Mouse (Mus musculus): ENCODE measurements around the gene Rtbdn.
A peak's percentile ranks its signal among the peaks of the same experiment; 100 is the strongest.

Gene Rtbdn

DNA sequence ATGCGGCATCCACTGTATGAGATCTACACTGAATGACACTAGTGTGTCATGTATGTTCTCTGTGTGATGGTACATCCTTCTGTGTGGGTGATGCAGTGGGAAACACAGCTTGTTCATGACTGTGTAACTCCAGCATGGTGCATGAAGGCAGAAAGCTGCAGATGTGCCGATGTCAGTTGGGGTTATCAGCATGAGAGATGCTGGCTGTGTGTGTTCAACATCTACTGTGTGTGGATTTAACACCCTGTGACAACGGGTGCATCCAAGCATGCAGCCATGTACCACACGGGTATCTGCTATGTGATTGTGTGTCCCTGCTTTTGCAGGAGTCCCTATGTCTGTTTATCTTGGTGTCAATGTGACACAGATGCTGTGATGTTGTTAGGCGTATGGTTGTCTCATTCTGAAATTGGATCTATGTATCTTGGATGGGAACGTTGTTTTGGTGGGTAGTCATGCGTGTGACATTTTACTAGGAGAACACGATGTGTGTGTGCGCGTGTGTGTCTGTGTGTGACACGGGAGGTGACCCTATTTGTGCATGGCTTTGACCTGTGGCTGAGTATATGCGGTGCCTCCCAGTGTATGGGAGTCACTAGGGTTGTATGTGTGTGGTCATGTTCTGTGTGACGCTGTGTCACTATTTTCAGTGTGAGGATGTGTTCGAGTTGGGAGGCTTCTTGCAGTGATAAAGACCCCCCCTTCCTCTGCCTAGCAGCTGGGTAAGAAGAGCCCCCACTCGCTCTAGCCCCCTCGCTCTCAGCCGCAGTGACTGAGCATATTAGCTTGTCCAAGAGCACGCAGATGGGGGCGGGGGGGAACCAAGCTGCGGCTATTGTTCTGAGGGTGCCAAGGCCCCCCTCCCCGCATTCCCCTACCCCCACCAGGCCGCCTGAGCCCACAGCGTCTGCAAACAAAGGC, 10.5 kb upstream of the Rtbdn start:
- DNase-seq (ENCODE audit: low read depth, low spot score), result no peak
- H3K36me3 ChIP-seq (ENCODE audit: control insufficient read depth, insufficient read depth, low read length, poor library complexity, severe bottlenecking), result no peaks in the 10 kb centered on the region
- H3K27me3 ChIP-seq (ENCODE audit: control insufficient read depth, insufficient read depth, low read length, poor library complexity, severe bottlenecking), result peaks cover 1% of the 10 kb centered on the region

DNA sequence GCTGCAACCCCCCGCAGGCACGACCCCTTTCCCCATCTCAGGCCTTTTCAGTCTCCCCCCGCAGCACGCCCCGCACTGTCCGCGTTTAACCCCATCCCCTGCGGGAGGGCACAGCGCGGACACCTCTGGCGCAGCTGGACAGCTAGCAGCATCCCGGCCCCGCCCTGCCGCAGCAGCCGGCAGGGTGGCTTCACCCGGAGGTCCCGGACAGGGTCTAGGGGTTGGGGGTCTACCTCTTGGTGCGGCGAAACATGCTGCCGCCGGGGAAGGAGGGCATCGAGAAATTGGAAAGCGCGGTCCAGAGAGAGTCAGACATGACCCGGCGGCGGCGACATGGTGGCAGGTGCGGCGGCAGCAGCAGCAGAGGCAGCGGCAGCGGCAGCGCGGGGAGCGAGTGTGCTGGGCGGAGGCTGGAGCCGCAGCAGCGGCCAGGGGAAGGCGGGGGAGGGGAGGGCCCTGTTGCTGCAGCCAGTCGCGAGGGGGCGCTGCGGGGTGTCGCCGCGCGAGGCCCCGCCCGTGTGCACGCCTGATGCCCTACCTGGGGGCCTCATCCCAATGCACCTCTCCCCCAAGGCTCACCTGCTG, 9.7 kb upstream of the Rtbdn start, which contains the start of gene Mast1:
Gene Mast1, minus strand, starts transcription at position 398 of the 585 bp plus-strand sequence.
- DNase-seq (ENCODE audit: low read depth, low spot score), result peak; percentile 81
- Histone ChIP-seq H3K27me3 (ENCODE audit: control insufficient read depth, insufficient read depth, low read length, poor library complexity, severe bottlenecking) (peaks cover 1% of the 10 kb centered on the region), H3K36me3 (ENCODE audit: control insufficient read depth, insufficient read depth, low read length, poor library complexity, severe bottlenecking) (no peaks in the 10 kb centered on the region)

DNA sequence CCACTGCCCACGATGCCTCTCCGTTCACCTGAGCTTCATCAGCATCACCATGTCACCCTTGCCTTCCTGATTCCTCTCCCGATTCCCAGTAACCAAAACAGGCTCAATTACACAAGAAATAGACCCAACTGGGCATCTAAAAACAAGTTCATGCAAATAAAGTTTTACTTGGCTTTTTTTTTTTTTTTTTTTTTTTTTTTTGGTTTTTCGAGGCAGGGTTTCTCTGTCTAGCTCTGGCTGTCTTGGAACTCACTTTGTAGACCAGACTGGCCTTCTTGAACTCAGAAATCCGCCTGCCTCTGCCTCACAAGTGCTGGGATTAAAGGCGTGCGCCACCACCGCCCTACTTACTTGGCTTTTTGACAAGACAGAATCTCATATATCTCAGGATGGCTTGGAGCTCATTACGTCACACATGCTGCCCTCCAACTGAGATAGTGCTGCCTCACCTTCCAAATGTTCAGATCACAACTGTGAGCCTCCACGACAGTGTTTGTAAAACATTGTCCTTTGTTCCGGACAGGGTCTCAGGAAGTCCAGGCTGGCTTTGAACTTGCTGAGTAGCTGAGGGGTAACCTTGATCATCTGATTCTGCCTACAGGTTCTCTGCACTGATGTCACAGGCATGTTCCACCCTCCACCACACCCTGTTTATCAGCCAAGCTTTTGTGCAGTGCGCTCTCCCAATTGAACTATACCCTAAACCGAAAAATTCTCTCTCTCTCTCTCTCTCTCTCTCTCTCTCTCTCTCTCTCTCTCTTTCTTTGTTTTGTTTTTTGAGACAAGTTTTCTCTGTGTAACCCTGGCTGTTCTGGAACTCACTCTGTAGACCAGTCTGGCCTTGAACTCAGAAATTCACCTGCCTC, 8.9 kb upstream of the Rtbdn start:
- no peaks in the 10 kb centered on the region for H3K36me3 ChIP-seq (ENCODE audit: control insufficient read depth, insufficient read depth, low read length, poor library complexity, severe bottlenecking)
- DNase-seq (ENCODE audit: low read depth, low spot score), result no peak
- peaks cover 1% of the 10 kb centered on the region for H3K27me3 ChIP-seq (ENCODE audit: control insufficient read depth, insufficient read depth, low read length, poor library complexity, severe bottlenecking)

DNA sequence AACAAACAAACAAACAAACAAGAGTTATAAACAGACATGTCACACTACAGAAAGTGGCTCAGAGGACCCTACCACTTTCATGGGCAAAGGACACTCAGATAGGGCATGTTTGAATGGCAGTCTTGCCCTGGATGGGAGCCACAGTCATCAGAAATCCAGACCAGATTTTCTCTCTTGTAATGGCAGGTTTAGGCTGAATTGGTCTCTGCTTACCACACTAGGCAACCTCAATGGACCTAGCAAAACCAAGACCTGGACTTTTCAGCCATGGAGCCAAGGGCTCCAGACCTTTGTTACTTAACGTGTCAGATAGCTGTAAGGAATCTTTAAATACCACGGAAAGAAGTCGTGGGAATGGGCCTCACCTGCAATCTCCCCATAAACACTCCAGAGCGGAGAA, 3.1 kb upstream of the Rtbdn start:
- no peak for DNase-seq (ENCODE audit: low read depth, low spot score)
- H3K27me3 ChIP-seq (ENCODE audit: control insufficient read depth, insufficient read depth, low read length, poor library complexity, severe bottlenecking), result no peaks in the 10 kb centered on the region

DNA sequence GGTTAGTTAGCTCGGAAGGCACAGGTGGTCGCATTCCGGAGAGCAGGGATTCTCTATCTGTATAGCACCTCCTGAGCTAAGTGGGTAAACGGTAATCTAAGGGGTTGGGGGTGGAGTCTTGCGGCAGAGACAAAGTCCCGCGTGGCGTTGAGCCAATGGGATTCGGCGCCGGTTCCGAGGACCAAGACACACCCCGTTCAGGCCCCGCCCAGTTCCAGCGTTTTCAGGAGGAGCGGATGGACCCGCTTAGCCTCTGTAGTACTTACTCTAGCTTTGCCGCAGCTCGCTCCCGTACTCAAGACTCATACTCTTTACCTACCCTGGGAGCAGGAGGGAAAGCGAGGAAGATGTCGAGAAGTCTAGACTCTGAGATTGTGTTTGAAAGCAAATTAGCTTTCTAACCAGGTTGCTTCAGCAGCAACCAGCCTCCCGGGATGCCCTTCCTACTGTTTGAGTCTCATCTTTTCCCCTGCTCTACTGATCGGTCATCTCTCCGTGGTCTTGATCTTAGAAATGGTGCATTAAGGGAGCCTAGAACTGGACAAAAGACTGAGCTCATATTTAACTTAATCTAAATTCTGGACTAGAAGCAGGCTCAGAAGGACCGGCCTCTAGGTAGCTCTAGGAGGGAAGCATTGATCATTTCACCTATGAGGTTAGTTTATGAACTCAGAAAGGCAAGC, 2.2 kb upstream of the Rtbdn start:
- peak; percentile 50 for DNase-seq (ENCODE audit: low read depth, low spot score)
- H3K36me3 ChIP-seq (ENCODE audit: control insufficient read depth, insufficient read depth, low read length, poor library complexity, severe bottlenecking), result no peaks in the 10 kb centered on the region
- H3K27me3 ChIP-seq (ENCODE audit: control insufficient read depth, insufficient read depth, low read length, poor library complexity, severe bottlenecking), result no peaks in the 10 kb centered on the region

More for the DNA sequence above, 3.1 kb upstream of the Rtbdn start:
- H3K36me3 ChIP-seq (ENCODE audit: control insufficient read depth, insufficient read depth, low read length, poor library complexity, severe bottlenecking), result no peaks in the 10 kb centered on the region

DNA sequence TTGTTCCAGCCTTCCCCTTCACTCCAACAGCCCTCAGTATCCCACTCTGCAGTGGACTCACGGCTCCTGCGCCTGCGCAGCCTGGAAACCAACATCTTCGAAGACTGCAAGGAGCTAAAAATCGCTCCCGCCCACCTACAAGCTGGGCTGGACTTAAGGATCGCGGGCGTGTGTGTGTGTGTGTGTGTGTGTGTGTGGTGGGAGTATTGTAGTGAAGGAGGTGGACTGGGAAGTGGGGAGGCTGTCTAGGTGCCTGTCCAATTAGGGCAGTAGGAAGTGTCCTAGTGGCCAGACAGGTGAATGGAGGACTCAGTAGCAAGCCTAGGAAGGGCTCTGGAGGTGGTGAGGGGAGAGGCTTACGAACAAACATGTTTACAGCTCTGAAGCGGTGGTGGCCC, 1.6 kb upstream of the Rtbdn start:
- H3K36me3 ChIP-seq (ENCODE audit: control insufficient read depth, insufficient read depth, low read length, poor library complexity, severe bottlenecking), result no peaks in the 10 kb centered on the region
- DNase-seq (ENCODE audit: low read depth, low spot score), result no peak

DNA sequence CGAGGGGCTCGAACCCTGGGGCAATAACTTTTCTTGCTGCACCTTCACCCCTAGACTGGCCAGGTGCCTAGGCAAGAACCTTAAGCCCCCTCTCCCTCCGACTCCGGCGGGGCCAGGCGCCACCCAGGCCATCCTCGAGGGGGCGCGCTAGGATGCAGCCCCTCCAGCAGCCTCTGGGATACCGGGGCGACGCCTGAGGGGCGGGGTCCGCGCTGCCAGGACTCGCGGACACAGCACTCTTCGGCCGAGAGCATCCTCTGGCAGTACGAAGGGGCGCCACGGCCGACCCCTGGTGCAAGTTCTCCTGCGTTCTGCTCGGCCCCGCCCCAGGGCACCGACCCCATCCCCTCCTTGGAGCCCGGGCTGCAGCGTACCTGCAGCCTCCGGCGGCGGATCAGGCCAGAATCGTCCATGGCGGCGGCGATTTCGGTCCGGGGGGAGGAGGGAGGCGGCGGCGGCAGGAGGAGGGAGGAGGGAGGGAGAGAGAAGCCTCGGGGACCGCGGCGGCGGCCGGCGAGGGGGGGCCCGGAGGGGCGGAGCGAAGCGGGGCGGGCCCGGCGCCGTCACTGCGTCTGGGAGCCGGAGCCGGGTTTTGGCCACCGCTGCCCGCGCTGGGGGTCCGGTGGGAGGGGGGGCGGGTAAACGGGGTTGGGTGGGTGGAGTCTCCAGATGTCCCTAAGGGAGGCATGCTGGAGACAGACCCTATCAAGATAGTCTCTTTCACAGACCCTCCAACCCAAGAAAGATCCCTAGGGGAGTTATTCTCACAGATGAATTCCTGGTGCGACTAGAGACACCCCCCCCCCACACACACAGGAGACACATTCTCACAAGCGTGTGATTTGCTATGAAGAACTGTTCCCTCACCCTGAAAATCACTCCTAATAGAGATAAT, 911 bp upstream of the Rtbdn start:
- no peaks in the 10 kb centered on the region for H3K36me3 ChIP-seq (ENCODE audit: control insufficient read depth, insufficient read depth, low read length, poor library complexity, severe bottlenecking)
- H3K27me3 ChIP-seq (ENCODE audit: control insufficient read depth, insufficient read depth, low read length, poor library complexity, severe bottlenecking), result no peaks in the 10 kb centered on the region
- DNase-seq (ENCODE audit: low read depth, low spot score), result no peak

More for the DNA sequence above, 1.6 kb upstream of the Rtbdn start:
- H3K27me3 ChIP-seq (ENCODE audit: control insufficient read depth, insufficient read depth, low read length, poor library complexity, severe bottlenecking), result no peaks in the 10 kb centered on the region

DNA sequence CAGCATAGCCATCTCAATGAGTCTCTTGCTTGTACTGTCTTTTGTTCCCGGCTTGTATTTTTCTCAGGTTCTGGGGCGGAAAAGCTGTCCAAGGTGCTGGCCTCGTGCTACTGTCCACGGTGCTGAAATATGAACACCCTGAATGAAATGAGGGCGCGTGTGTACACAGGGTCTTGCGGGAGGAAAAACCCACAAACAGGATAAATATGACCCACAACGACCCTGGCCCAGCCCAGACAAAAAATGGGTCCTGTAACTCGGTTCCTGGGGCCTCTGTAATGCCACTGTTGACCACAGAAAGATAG, 402 bp downstream of the Rtbdn start:
- Histone ChIP-seq H3K27me3 (ENCODE audit: control insufficient read depth, insufficient read depth, low read length, poor library complexity, severe bottlenecking) (no peaks in the 10 kb centered on the region), H3K36me3 (ENCODE audit: control insufficient read depth, insufficient read depth, low read length, poor library complexity, severe bottlenecking) (no peaks in the 10 kb centered on the region)
- DNase-seq (ENCODE audit: low read depth, low spot score), result peak; percentile 65

DNA sequence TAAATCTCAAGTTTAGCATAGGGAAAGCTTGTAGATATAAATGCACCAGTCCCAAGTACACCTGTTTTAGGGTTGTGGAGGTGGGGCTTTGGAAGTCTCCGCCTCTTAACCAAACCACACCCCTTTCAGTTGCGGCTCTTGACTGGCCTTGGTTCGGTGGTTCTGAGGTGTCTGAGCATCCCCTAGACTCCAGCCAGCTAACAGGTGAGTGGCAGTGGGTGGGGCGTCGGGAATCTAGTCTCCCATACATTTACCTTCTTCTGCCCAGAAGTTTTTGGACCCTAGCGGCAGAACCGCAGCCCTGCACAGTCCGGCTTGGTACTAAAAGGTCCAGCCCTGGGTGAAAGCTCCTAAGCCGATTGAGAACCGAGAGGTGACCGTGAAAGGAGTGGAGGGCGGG, 3.0 kb downstream of the Rtbdn start:
- H3K36me3 ChIP-seq (ENCODE audit: control insufficient read depth, insufficient read depth, low read length, poor library complexity, severe bottlenecking), result no peaks in the 10 kb centered on the region
- no peaks in the 10 kb centered on the region for H3K27me3 ChIP-seq (ENCODE audit: control insufficient read depth, insufficient read depth, low read length, poor library complexity, severe bottlenecking)
- DNase-seq (ENCODE audit: low read depth, low spot score), result no peak

DNA sequence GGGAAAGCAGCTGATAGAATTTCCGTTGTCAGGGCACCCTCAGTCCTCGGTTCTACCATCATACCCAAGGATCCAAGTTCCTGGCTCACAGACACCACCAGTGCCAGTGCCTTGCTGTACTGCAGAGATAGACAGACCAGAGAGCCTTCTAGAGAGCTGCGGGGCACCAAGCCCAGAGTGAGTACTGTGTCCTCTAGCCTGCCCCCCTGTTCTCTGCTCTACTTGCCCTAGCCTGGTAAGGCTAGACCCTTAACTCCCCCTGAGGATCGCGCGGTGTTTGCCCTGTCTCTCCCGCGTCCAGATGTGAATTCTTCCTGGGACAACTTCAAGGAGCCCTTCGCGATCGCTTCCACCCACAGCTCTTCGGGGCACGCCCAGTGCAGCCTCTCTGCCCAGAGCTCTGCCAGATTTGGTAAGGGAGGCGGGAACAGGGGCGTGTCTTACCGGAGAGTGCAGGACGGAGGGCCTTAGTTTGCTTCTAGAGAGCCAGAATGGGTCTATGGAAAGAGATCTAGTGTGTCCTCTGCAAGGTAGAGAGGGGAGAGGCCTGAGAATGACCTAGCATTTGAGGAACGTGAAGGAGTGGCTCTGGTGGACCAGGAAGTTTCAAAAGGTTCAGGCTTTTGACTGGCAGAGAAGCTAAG, 5.9 kb downstream of the Rtbdn start:
- no peak for DNase-seq (ENCODE audit: low read depth, low spot score)
- no peaks in the 10 kb centered on the region for H3K36me3 ChIP-seq (ENCODE audit: control insufficient read depth, insufficient read depth, low read length, poor library complexity, severe bottlenecking)
- H3K27me3 ChIP-seq (ENCODE audit: control insufficient read depth, insufficient read depth, low read length, poor library complexity, severe bottlenecking), result no peaks in the 10 kb centered on the region

DNA sequence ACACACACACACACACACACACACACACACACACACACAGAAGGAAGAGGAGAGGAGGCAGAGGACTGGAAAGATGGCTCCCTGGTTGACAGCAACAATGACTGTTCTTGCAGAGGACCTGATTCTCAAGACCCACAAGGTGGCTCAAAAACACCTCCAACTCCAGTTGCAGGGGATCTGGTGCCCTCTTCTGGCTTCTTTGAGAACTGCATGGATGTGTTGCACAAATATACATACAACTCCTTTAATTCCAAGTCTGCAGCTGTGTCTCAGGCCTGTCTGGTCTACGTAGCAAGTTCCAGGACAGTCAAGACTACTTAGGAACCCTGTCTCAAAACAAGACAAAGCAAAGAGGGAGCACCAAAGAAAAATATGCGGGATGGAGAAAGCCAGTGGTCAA, 10.0 kb downstream of the Rtbdn start:
- no peaks in the 10 kb centered on the region for H3K36me3 ChIP-seq (ENCODE audit: control insufficient read depth, insufficient read depth, low read length, poor library complexity, severe bottlenecking)
- H3K27me3 ChIP-seq (ENCODE audit: control insufficient read depth, insufficient read depth, low read length, poor library complexity, severe bottlenecking), result no peaks in the 10 kb centered on the region
- DNase-seq (ENCODE audit: low read depth, low spot score), result peak; percentile 88

DNA sequence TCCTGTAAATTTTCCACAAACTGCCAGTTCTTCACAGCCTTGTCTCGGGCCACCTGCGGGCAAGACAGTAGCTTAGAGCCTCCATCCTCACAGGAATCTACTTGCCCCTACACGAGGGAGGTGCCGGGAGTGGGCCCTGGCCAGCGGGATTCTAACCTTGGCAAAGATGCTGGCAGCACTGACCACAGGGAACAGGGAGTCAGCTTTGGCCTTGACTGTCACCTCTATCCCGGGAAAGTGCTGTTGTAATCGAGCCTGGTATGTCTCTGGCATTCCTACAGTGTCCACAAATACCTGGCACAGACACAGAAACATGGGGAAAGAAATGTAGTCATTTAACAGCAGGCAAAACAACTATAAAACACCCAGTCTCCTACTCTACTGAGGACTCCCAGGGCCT, 13.0 kb downstream of the Rtbdn start:
- H3K36me3 ChIP-seq (ENCODE audit: control insufficient read depth, insufficient read depth, low read length, poor library complexity, severe bottlenecking), result no peaks in the 10 kb centered on the region; the same call in 1 of the 2 replicates
- no peak for DNase-seq (ENCODE audit: low read depth, low spot score)
- no peaks in the 10 kb centered on the region for H3K27me3 ChIP-seq (ENCODE audit: control insufficient read depth, insufficient read depth, low read length, poor library complexity, severe bottlenecking)

DNA sequence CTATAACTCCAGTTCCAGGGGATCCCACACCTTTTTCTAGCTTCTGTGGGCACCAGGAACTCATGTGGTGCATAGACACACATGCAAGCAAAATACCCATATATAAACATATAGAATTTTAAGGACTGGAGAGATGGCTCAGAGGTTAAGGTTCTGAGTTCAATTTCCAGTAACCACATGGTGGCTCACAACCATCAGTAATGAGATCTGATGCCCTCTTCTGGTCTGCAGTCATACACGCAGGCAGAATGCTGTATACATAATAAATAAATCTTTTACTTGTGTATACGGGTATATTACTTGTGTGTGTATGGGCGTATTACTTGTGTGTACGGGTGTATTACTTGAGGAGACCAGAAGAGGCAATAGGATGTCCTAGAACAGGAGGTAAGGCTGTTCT, 17.2 kb downstream of the Rtbdn start:
- no peak for DNase-seq (ENCODE audit: low read depth, low spot score)
- Histone ChIP-seq H3K27me3 (ENCODE audit: control insufficient read depth, insufficient read depth, low read length, poor library complexity, severe bottlenecking) (no peaks in the 10 kb centered on the region), H3K36me3 (ENCODE audit: control insufficient read depth, insufficient read depth, low read length, poor library complexity, severe bottlenecking) (no peaks in the 10 kb centered on the region; the same call in 1 of the 2 replicates)

Measured in splenic B cell, adult 2 months (primary cell).